Mouse (Mus musculus): Measurements from ENCODE around the gene Igsf9.

- no peak for TF ChIP-seq CTCF (IDR thresholded peaks at IDR 0.05; ENCODE audit: low read depth, low read length)
- no peak for TF ChIP-seq POLR2A (IDR thresholded peaks at IDR 0.05; ENCODE audit: insufficient read depth, low read length)
These were observed 477 bp upstream of the Igsf9 start for GRCm38 (mm10) chr1:172481111-172481510.
